Mouse (Mus musculus) left cerebral cortex, adult 8-10 months (tissue): Measurements from ENCODE around the gene Rab8b. TPM values are rescaled to one million over a fixed set of nuclear protein-coding genes. Genes with fewer than 3 reads are reported as not detected.
"Not testable (repeated sequence)": the region's sequence is repeated elsewhere in the genome, so short reads cannot be mapped to it uniquely, and the experiment has no call there.

ENCODE experiments used
- DNase-seq, 2 experiments: peaks; one replicate each; pipeline ENCODE4 v3.0.0; 2022; ENCODE audit warnings: low spot score in 2 of 2
- total RNA-seq, 4 experiments: library from RNA; stranded (reverse); gene quantifications; 2 replicates each; pipeline ENCODE4 v1.2.4; 2022

The Rab8b gene
- total RNA-seq, 4 experiments from 2014 or later, result 29.6 to 31.7 (median 30.3) TPM

DNA sequence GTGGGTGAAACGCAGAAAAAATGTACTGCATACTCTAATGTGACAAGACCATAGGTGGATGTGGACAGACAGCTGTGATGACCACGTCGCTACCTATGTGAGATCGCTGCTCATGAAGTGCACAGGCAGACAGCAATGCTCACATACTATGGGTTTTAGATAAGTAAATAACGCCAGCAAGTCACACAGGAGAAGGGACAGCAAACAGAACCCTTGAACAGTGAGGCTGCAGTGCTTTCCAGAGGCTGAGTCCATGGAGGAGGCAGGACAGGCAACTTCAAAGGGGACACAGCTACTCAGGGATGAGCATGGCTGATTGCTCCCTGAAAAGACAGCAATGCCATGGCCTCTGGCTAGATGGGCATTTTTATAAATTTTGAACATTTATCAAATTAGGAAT lies 72.7 kb downstream of the Rab8b start:
- no peak for DNase-seq

DNA sequence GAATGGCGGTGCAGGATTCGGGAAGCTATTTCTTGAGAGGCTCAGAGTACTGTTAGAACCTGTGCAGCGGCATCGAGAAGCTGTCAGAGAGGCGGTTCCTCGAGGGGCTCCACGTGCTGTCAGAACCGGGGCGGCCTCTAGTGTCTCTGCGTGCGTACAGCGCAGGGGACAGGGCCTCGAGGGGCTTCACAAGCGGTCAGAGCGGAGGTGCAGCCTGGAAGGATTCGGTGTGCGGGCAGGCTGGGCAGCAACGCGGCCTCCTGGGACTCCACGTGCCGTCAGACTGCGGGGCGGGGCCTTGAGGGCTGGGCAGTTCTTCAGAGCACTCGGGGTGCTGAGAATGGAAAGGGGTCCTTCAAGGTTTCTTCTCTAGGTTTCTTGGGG lies 84.4 kb downstream of the Rab8b start:
- DNase-seq, result no peak

DNA sequence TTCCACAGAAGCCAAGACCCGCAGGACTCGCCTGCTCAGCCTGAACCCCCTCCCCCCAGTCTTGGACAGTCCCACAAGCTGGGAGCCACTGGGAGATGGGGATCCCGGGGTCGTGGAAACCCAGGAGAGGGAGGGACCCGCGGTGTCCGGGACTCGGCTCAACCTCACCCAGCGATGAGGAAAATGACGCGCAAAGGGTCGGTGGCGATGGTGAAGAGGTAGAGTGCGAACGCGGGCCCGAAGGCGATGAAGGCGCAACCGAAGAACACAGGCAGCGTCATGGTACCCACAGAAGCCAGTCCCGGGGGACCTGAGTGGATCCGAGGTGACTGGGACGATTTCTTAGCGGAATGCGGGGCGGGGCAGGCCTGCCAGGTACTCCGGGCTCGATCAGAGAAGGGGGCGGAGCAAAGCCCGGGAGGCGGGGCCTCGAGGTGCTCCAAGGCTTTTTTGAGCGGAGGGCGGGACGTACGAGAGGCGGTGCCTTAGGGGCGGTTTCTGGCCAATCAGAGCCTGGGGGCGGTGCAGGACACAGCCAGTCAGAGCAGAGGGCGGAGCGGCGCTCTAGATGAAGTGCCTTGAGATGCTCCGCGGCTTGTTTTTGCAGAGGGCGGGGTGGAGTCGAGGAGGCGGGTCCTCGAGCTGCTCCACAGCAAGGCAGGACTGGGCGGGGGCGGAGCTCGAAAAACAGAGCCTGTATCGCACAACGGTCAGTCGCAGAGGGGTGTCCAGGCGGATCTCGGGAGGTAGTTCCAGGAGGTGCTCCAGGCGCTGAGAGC lies 85.0 kb downstream of the Rab8b start, which contains the start of gene Aph1c:
Aph1c (minus strand) TSS at position 409 of the 779 bp plus-strand sequence.
- DNase-seq, result peak; percentile 93 to 99

DNA sequence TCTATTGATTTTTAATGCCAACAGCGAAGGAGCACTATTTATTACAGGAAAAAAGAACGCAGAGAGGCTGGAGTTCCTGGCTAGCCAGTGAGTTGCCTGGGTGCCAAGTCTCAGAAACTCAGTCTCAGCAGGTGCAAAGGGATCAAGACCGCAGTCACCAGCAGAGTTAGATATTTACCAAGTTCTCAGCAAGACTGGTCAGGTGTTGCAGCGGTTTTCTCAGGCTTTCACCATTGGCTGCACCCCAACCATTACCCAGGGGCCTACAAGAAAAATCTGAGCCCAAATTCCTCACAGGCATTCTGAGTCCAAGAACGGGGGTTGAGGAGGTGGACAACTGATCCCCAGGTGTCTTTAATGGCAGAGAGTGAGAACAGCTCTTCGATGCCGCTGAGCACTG lies 85.6 kb downstream of the Rab8b start:
- no peak for DNase-seq

DNA sequence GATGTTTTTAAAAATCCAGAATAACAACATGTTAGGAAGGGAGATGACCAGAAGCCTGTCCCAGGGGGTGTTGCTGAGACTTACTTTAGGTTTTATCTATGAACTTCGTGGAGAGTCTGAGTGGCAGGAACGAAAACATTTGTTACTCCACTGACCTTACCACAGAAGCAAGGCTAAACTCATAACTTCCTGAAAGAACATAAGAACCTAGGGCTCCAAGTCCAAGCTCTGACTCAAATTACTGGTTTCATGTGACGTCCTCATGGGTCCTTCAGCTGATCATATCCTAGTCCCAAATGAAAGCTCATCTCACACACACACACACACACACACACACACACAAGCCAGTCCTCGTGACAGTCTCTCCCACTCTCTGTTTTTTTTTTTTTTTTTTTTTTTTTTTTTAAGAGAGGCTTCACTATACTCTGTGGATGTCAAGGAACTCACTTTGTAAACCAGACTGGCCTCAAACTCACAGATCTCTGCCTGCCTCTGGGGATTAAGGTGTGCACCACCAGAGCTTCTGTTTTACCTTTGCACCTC lies 87.0 kb downstream of the Rab8b start:
- no peak for DNase-seq

DNA sequence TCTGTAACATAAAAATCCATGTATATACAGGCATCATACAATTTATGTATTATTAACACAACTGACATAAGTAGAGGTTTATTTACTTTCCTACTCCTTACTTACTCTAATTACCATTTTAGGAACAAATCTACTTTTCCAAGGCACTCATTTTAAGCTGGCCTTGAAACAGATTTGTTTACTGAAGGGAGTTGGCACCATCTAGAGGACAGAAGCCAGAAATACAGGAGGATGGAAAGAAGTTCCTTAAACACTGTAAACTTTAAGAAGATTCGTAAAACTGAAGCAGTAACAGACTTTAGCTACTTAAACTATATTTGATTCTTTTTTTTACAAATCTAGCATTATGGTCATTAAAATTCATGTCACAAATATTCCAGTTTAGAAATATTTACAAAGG lies 93.5 kb downstream of the Rab8b start:
- DNase-seq, result no peak

DNA sequence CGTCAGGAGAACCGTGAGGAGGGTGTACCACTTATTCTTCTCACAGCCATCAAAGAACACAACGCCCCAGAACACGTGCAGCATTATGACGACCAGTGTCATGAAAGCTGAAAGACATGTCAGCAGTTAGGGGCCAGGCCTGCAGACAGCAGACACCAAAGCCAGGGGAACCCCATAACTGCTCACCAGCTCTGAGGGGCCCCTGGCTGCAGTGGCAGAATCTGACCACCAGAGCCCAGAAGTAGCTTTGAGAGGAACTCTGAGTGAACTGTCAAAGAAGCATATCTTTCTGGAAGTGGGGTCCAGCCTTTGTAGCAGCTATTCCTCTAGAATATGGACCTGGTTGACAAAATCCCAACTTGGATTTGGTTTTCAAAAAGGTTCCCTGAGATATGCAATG lies 97.2 kb downstream of the Rab8b start:
- not testable (repeated sequence) for DNase-seq

DNA sequence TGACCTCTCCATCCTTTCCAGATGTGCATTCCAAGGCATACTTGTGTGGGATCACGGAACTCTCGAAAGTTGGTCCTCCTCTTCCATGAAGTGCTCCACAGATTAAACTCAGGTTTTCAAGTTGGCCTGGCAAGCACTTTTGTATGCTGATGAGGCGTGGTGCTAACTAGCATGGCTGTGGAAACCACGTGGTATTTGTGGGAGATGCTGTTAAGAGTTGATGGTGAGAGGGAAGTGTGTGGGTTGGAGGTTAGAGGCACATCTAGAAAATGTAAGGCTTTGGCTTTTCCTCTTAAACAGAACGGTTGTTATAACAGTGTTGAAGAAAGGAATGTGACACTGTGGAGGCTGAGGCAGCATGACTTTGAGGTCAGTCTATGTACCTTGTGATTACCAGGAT lies 98.5 kb downstream of the Rab8b start:
- no peak for DNase-seq

DNA sequence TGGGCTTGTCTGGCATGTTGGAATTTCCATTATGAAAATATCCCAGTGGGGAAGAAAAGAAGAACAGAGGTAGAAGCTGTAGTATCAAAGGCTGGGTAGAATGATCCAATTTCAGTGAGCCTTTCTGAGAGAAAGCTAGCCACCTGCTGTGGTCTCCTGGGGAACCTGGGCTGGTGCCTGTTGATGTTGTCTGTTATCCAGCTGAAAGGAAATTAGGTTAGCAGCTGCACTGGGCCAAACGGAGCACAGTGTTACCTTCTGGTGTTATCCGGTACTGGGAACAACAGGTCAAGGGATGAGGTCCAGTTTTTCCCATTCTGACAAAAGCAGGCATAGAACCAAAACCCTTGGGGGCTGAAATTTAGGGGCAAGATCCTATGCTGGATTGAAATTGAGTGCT lies 106.1 kb downstream of the Rab8b start:
- DNase-seq, result no peak

DNA sequence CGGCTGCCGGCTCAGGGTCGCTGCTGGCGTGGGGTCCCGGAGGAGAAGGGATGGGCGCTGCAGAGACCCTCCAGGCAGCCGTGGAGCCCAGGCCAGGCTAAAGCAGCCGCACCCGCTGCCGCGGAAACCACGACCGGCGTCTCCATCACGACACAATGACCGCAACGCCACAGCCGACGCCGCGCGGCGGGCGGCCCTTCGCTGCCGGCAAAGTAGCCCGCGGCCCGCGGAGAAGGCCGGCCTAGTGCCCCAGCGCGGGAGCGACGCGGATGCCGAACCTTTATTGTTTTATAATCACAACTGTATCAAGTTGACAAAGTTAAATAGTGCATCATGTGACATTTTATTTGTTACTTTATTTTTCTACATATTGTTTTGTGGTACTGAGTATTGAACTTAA lies 113.5 kb downstream of the Rab8b start:
- DNase-seq, result not testable (repeated sequence)

DNA sequence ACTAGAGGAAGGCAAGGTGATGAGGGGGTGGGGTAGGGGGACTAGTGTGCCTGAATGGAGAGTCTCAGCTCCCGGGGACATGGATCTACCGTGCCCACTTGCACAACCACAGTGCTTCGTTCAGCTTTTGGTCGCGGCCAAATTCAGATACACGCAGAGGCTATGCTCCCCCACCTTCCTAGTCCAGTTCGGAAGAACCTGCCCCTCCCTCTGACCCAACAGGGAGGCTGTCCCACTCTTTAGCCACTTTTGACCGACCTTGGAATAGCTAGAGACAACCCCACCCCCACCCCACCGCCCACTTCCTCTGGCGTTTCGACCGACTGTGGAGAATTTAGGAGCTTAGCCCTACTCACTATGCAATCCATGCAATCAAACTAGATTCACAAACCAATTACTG lies 117.5 kb downstream of the Rab8b start:
- no peak for DNase-seq

DNA sequence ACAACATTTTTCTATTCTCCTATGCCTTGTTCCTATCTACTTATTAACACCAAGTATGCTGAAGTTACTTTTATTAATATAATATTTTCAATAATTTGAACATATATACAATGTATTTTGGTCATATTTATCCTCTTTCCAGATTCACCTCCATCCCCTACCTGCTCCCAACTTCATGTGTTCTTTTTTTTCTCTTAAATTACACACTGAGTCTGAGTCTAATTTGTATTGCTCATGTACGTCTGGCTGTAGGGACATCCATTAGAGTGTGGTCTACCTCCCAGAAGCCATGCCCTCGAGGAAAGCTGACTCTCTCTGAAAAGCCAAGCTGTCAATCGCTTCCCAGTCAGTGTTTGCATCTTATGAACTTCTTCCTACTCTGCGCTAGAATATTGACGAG lies 122.7 kb downstream of the Rab8b start, which contains the start of gene Gm10647:
Gm10647 (plus strand) TSS at position 301 of the 400 bp plus-strand sequence.
- no peak for DNase-seq

DNA sequence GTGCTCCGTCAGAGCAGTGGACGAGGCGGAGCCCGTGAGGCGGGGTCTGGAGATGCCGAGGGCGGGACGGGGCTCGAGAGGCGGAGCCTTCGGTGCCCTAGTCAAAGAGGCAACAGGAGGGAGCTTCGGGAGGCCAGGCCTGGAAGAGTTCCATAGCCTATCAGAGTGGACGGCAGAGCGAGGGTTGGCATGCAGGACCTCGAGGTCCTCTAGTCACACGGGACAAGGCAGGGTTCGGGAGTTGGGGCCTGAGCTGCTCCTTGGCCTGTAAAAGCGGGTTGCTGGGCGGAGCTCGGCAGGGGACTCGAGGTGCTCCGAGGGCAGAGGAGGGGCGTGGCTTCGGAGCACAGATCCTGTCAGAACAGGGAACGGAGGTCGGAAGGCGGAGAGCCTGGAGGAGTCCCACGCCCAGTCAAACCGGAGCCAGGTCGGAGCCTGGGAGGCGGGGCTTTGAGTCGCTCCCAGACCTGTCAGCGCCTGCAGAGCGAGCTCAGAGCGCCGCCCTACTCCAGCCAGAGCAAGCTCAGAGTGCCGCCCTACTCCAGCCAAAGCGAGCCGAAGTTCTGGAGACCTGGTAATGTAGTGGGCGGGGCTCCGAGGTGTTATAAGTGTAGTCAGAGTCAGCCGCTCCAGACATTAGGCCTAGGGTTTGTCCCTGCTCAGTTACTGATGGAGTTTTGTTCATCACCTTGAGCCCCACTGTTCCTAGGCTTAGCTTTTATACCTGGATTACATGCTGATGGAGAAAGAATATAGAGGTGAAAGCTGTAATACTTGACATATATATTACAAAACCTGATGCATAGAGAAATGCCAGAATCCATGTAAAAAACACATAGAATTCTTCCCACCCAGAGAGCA lies 123.8 kb downstream of the Rab8b start, which contains the start of gene Aph1b:
Aph1b (minus strand) TSS at position 27 of the 861 bp plus-strand sequence.
- peak; percentile 86 to 96 for DNase-seq

DNA sequence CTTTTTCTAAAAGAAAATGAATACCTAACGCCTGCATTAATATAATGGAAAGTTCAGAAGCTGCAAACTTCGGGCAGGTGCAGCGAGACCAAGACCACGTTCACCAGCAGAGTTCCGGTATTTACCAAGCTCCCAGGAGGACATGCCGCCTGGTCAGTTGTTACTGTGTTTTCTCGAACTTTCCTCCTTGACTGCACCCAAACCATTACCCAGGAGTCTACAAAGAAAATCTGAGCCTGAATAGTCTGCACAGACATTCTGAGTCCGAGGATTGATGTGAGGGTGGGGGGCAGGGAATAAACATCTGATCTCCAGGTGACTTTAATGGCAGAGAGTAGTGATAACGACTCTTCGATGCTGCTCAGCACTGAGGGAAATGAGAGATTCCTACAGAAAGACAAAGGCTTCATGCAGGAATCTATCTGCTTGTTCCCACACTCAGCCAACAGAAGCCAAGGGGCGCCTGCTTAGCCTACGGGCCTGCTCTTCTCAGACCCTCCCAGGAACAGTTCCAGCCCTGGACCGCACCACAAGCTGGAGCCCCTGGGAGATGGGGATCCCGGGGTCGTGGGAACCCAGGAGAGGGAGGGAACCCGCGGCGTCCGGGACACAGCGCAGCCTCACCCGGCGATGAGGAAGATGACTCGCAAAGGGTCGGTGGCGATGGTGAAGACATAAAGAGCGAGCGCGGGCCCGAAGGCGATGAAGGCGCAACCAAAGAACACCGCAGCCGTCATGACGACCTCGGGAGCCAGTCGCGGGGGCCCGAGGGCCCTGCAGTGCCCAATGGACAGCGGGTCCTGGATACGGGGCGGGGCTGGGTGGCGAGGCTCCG lies 124.6 kb downstream of the Rab8b start:
- no peak for DNase-seq

Other genes starting within 250 kb of the Rab8b start
- 10 to 100 TPM; 17.6 to 23.6 (median 19.3) TPM for gene Car12, start 206.0 kb downstream of the Rab8b start, total RNA-seq
- gene Aph1b, start 124.2 kb downstream of the Rab8b start, total RNA-seq, result 10 to 100 TPM; 19.1 to 20.4 (median 20.0) TPM
- under 1 TPM; 0.60 to 0.83 (median 0.69) TPM for gene Gm10647, start 122.6 kb downstream of the Rab8b start, total RNA-seq
- gene Aph1c, start 85.0 kb downstream of the Rab8b start, total RNA-seq, result 10 to 100 TPM in 1 of 4 experiments, 1 to 10 TPM in 3; 5.8 to 10.5 (median 8.4) TPM
- 10 to 100 TPM; 32.7 to 44.1 (median 37.2) TPM for gene Rps27l, start 26.4 kb upstream of the Rab8b start, total RNA-seq
- gene Lactb, start 55.8 kb upstream of the Rab8b start, total RNA-seq, result 10 to 100 TPM; 16.8 to 18.9 (median 18.3) TPM
- gene Tpm1, start 129.7 kb upstream of the Rab8b start, total RNA-seq, result 100 to 1,000 TPM; 208 to 237 (median 224) TPM